Mouse (Mus musculus) mouse trophoblast stem cell (cell line): Measurements from ENCODE around the gene Lyzl6.

Experiments
- in situ Hi-C, 2 experiments: fragments of 300-500 bp; cut with MseI, MboI; formaldehyde crosslinking; loops; 2 replicates in 1 of 2; 3 replicates in 1 of 2; pipeline ENCODE4 v1.15.1; 2025

The Lyzl6 gene

GRCm38 (mm10) chr11:103638790-103639189 lies at the start of gene Lyzl6:
TSS of gene Lyzl6 (minus strand) at chr11:103638890.
- in situ Hi-C loops = loop anchor here (5.0 to 25.0 kb wide), 3 partner anchors 39 to 274 kb away; no protein-coding TSS in a partner anchor

- in situ Hi-C loops = no loop called here
Observed at GRCm38 (mm10) chr11:103686706-103687105, 48.0 kb upstream of the Lyzl6 start.

- in situ Hi-C loops = no loop called here
Observed at GRCm38 (mm10) chr11:103685261-103685736, 46.6 kb upstream of the Lyzl6 start.

- in situ Hi-C loops = no loop called here
Observed at GRCm38 (mm10) chr11:103683667-103684334, 45.1 kb upstream of the Lyzl6 start.

GRCm38 (mm10) chr11:103677042-103677441 lies 38.4 kb upstream of the Lyzl6 start:
- in situ Hi-C loops = loop anchor here in 1 of 2 experiments (5.0 kb wide), 1 partner anchor 40 kb away; the partner anchor contains the start of gene Lyzl6

GRCm38 (mm10) chr11:103675556-103675955 lies 36.9 kb upstream of the Lyzl6 start:
- in situ Hi-C loops = loop anchor here in 1 of 2 experiments (5.0 kb wide), 1 partner anchor 38 kb away; the partner anchor contains the start of gene Lyzl6

GRCm38 (mm10) chr11:103666907-103667426 lies 28.3 kb upstream of the Lyzl6 start:
- in situ Hi-C loops = no loop called here

- in situ Hi-C loops = no loop called here
Observed at GRCm38 (mm10) chr11:103666181-103666906, 27.7 kb upstream of the Lyzl6 start.

- in situ Hi-C loops = no loop called here
Observed at GRCm38 (mm10) chr11:103665695-103666094, 27.0 kb upstream of the Lyzl6 start.

GRCm38 (mm10) chr11:103663119-103663518 lies 24.4 kb upstream of the Lyzl6 start:
- in situ Hi-C loops = no loop called here

GRCm38 (mm10) chr11:103662546-103662945 lies 23.9 kb upstream of the Lyzl6 start:
- in situ Hi-C loops = no loop called here

GRCm38 (mm10) chr11:103661863-103662262 lies 23.2 kb upstream of the Lyzl6 start:
- in situ Hi-C loops = no loop called here

GRCm38 (mm10) chr11:103658189-103658588 lies 19.5 kb upstream of the Lyzl6 start:
- in situ Hi-C loops = no loop called here

- in situ Hi-C loops = no loop called here
Observed at GRCm38 (mm10) chr11:103656520-103656919, 17.8 kb upstream of the Lyzl6 start.

GRCm38 (mm10) chr11:103653359-103653965 lies 14.8 kb upstream of the Lyzl6 start:
- in situ Hi-C loops = no loop called here

- in situ Hi-C loops = no loop called here
Observed at GRCm38 (mm10) chr11:103651426-103651825, 12.7 kb upstream of the Lyzl6 start.

GRCm38 (mm10) chr11:103649983-103650493 lies 11.3 kb upstream of the Lyzl6 start:
- in situ Hi-C loops = loop anchor here (10.0 to 25.0 kb wide), 2 partner anchors 262 to 265 kb away; no protein-coding TSS in a partner anchor

GRCm38 (mm10) chr11:103649301-103649982 lies 10.8 kb upstream of the Lyzl6 start, which contains the start of gene Rprml:
TSS of gene Rprml (plus strand) at chr11:103649570.
- in situ Hi-C loops = loop anchor here (10.0 to 25.0 kb wide), 2 partner anchors 263 to 265 kb away; no protein-coding TSS in a partner anchor

- in situ Hi-C loops = loop anchor here (10.0 to 25.0 kb wide), 2 partner anchors 264 to 266 kb away; no protein-coding TSS in a partner anchor
Observed at GRCm38 (mm10) chr11:103648656-103649055, 10.0 kb upstream of the Lyzl6 start.

- in situ Hi-C loops = loop anchor here (10.0 to 25.0 kb wide), 2 partner anchors 264 to 267 kb away; no protein-coding TSS in a partner anchor
Observed at GRCm38 (mm10) chr11:103647921-103648620, 9.4 kb upstream of the Lyzl6 start.
